ENCODE assay signal across 18 mouse cellular contexts in the genomic region with DNA sequence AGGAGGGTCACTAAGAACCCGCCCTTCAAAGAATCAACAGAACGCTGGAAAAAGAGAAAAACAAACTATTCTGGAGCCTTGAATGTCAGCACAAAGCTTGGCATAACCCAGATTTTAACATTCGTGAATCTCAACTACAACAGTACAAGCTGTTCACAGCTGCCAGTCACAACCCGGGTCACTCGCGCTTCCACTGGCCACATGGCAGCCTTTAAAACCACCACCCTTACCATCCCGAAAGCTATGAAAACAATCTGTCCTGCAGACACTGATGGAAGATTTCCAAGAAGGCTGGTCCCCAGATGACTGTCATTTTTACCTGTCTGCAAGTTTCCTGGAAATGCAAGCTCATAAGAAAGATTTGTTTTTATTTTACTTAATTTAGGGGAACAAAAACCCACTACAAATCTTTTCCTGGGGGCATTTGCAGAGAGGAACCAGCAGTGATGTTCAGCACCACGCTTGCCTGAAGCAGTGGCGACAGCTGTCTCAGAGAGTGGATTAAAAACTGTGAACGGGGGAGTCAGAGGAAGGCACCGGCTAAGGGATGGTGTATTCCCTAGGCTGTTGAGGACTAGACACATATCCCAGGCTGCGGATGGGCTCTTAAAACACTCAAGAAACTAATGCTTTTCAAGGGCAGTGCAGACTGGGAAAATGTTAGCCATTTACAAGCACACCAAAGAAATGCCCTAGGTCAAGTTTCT.
DNase-seq lines count a peak whose midpoint lies in the region; ATAC-seq lines count a peak whose summit lies in the region.
"Had no signal": no experiment of that assay in that cellular context is flagged by ENCODE, and none has a peak within 500 bp of the region (broad histone marks: within the 10 kb centered on the region; RNA-seq: fewer than 3 reads in every experiment).

No protein-coding gene starts in this region.

- peak; percentile 34 for DNase-seq in forebrain, embryonic 14.5 days (ENCODE audit: low spot score)
- DNase-seq in forebrain, embryonic 11.5 days (ENCODE audit: low spot score): no peak
- peak; percentile 50 for DNase-seq in retina, postnatal 1 day
- no peak for DNase-seq in retina, embryonic 14.5 days (ENCODE audit: low spot score)
- no peak for DNase-seq in liver
- no peak for DNase-seq in thymus, adult 18-20 months
- DNase-seq: cerebellum, adult 8-10 months; gastrocnemius, adult 2 months; heart, postnatal 4 days; kidney, adult 11 months; thymus, postnatal 36 days had no signal

- 64% methylated on average over 12 of the region's 12 CpGs for WGBS in forebrain, embryonic 14.5 days
- 74% methylated on average over 12 of the region's 12 CpGs for WGBS in forebrain, embryonic 11.5 days
- 22% methylated on average over 12 of the region's 12 CpGs for WGBS in kidney, embryonic 15.5 days
- 24% methylated on average over 12 of the region's 12 CpGs for WGBS in kidney, embryonic 16.5 days

- H3K4me1 ChIP-seq in forebrain, embryonic 14.5 days (ENCODE audit: control insufficient read depth, insufficient read depth, low read length): 0 out of 2 replicates have a peak, but pooled peaks cover 3% of the 10 kb centered on the region
- no peaks in the 10 kb centered on the region for H3K4me1 ChIP-seq in forebrain, embryonic 11.5 days (replicated peaks; ENCODE audit: control insufficient read depth, insufficient read depth, low read length)
- peaks cover 9% of the 10 kb centered on the region; the same call in 1 of the 2 replicates for H3K4me1 ChIP-seq in kidney, embryonic 15.5 days
- H3K4me1 ChIP-seq in kidney, embryonic 16.5 days (ENCODE audit: insufficient read depth, low read length): no peaks in the 10 kb centered on the region
- H3K4me1 ChIP-seq: embryonic facial prominence, embryonic 10.5 days; liver, embryonic 12.5 days had no signal

- H3K27me3 ChIP-seq in forebrain, embryonic 14.5 days (replicated peaks; ENCODE audit: control insufficient read depth, insufficient read depth, low read length): no peaks in the 10 kb centered on the region
- no peaks in the 10 kb centered on the region for H3K27me3 ChIP-seq in forebrain, embryonic 11.5 days (ENCODE audit: control insufficient read depth, insufficient read depth, low read length)
- no peaks in the 10 kb centered on the region; the same call in 1 of the 2 replicates for H3K27me3 ChIP-seq in kidney, embryonic 15.5 days
- H3K27me3 ChIP-seq in kidney, embryonic 16.5 days (ENCODE audit: insufficient read depth, low read length): no peaks in the 10 kb centered on the region
- H3K27me3 ChIP-seq: liver, embryonic 12.5 days; neural tube, embryonic 15.5 days had no signal

- no peaks in the 10 kb centered on the region for H3K36me3 ChIP-seq in forebrain, embryonic 14.5 days (ENCODE audit: control insufficient read depth, insufficient read depth, low read length)
- H3K36me3 ChIP-seq in forebrain, embryonic 11.5 days (ENCODE audit: control insufficient read depth, insufficient read depth, low read length): no peaks in the 10 kb centered on the region
- no peaks in the 10 kb centered on the region for H3K36me3 ChIP-seq in kidney, embryonic 15.5 days
- H3K36me3 ChIP-seq in kidney, embryonic 16.5 days (ENCODE audit: insufficient read depth, low read length): no peaks in the 10 kb centered on the region
- H3K36me3 ChIP-seq: embryonic facial prominence, embryonic 10.5 days; liver, embryonic 12.5 days; neural tube, embryonic 15.5 days had no signal

- H3K4me2 ChIP-seq in forebrain, embryonic 14.5 days (ENCODE audit: low read length): no peak overlapping the region
- no peak overlapping the region for H3K4me2 ChIP-seq in forebrain, embryonic 11.5 days (ENCODE audit: low read depth, low read length, severe bottlenecking)
- peak overlapping the region; percentile 19; the same call in 1 of the 2 replicates for H3K4me2 ChIP-seq in kidney, embryonic 15.5 days
- H3K4me2 ChIP-seq in kidney, embryonic 16.5 days (replicated peaks; ENCODE audit: low read depth, low read length): no peak overlapping the region
- H3K4me2 ChIP-seq: liver, embryonic 12.5 days; neural tube, embryonic 15.5 days had no signal

- H3K9ac ChIP-seq in forebrain, embryonic 14.5 days (ENCODE audit: low read length): no peak overlapping the region
- no peak overlapping the region for H3K9ac ChIP-seq in forebrain, embryonic 11.5 days (ENCODE audit: low read length)
- H3K9ac ChIP-seq in kidney, embryonic 15.5 days: no peak overlapping the region
- H3K9ac ChIP-seq in kidney, embryonic 16.5 days (replicated peaks; ENCODE audit: low read length): no peak overlapping the region
- H3K9ac ChIP-seq: liver, embryonic 12.5 days; neural tube, embryonic 15.5 days had no signal

- H3K27ac ChIP-seq in forebrain, embryonic 14.5 days (ENCODE audit: low read depth, low read length): no peak overlapping the region
- no peak overlapping the region for H3K27ac ChIP-seq in forebrain, embryonic 11.5 days (ENCODE audit: low read depth, low read length)
- 0 out of 2 replicates have a peak overlapping the region, but pooled peaks have one; percentile 45 for H3K27ac ChIP-seq in kidney, embryonic 15.5 days
- no peak overlapping the region for H3K27ac ChIP-seq in kidney, embryonic 16.5 days (ENCODE audit: low read length)
- H3K27ac ChIP-seq: embryonic facial prominence, embryonic 10.5 days; gastrocnemius, adult 2 months; left cerebral cortex, adult 2 months; liver, embryonic 12.5 days; neural tube, embryonic 15.5 days had no signal

- no peak overlapping the region for H3K4me3 ChIP-seq in forebrain, embryonic 14.5 days (ENCODE audit: low read depth, low read length)
- H3K4me3 ChIP-seq in forebrain, embryonic 11.5 days (ENCODE audit: low read depth, low read length): no peak overlapping the region
- H3K4me3 ChIP-seq in kidney, embryonic 15.5 days (replicated peaks): no peak overlapping the region
- H3K4me3 ChIP-seq in kidney, embryonic 16.5 days (ENCODE audit: low read length): no peak overlapping the region
- H3K4me3 ChIP-seq: embryonic facial prominence, embryonic 10.5 days; gastrocnemius, adult 2 months; left cerebral cortex, adult 2 months; liver, embryonic 12.5 days; neural tube, embryonic 15.5 days had no signal

- H3K9me3 ChIP-seq in forebrain, embryonic 14.5 days (replicated peaks; ENCODE audit: control insufficient read depth, low read length): no peaks in the 10 kb centered on the region
- no peaks in the 10 kb centered on the region for H3K9me3 ChIP-seq in forebrain, embryonic 11.5 days (ENCODE audit: control insufficient read depth, low read length)
- H3K9me3 ChIP-seq in kidney, embryonic 15.5 days (replicated peaks): no peaks in the 10 kb centered on the region
- no peaks in the 10 kb centered on the region for H3K9me3 ChIP-seq in kidney, embryonic 16.5 days (ENCODE audit: low read length)
- H3K9me3 ChIP-seq: embryonic facial prominence, embryonic 10.5 days; liver, embryonic 12.5 days; neural tube, embryonic 15.5 days had no signal

- peak; percentile 58; the same call in 1 of the 2 replicates for ATAC-seq in forebrain, embryonic 14.5 days
- ATAC-seq in forebrain, embryonic 11.5 days (replicated peaks; ENCODE audit: low FRiP score): no peak
- ATAC-seq in kidney, embryonic 15.5 days (replicated peaks; ENCODE audit: low FRiP score): 0 out of 2 replicates have a peak, but pooled peaks have one; percentile 12
- no peak for ATAC-seq in kidney, embryonic 16.5 days (ENCODE audit: low FRiP score, low TSS enrichment)
- ATAC-seq: liver, embryonic 12.5 days; Patski had no signal

Comparison
In these comparisons a context has a peak if more than half of its experiments do, and no peak if none do; other contexts are left out.
1. ATAC-seq: peak in forebrain, embryonic 14.5 days (single experiment) and kidney, embryonic 15.5 days (single experiment); none in forebrain, embryonic 11.5 days (single experiment) and kidney, embryonic 16.5 days (single experiment).
2. DNase-seq: peak in forebrain, embryonic 14.5 days (single experiment) and retina, postnatal 1 day (single experiment); none in forebrain, embryonic 11.5 days (single experiment), retina, embryonic 14.5 days (single experiment), liver (single experiment) and thymus, adult 18-20 months (0 of 2).